Mouse (Mus musculus) hindlimb bud, embryonic 11.5 days (tissue): Measurements from ENCODE around the gene Mtx2.

Source experiments
- DNase-seq: peaks from one replicate; pipeline ENCODE4 v3.0.0-alpha.2; 2012; ENCODE audit warnings: low read depth, low spot score; ENCODE audit errors: extremely low spot score

Mtx2 gene

DNA sequence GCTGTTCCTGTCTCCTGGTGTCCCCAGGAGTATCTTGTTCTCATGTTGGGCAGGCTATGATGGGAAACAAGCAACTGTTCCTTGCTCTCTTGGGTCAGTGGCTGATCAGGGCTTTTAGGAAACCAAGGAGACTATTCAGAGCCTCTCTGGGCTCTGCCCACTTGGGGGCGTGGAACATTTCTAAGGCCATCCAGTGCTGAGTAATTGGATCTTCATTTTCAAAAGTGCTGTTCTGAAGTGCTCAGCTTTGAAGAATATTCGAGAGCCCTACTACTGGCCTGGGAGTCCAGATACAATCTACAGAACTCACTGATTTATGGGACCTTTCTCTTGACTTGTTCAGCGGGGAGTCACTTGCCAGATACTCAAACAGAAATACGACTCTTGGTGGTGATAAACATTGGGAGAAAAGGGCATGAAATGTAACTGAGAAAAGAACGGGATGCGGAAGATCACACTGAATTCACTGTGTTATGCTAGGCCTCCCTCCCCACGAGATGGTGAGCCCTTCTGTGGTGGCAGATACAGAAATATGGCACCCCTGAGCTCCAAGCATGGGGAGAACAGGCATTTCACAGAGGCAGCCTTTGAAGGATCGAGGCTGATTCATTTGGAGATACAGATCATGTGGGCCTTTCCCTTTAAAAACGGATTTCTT lies 92.4 kb downstream of the Mtx2 start:
- no peak for DNase-seq

DNA sequence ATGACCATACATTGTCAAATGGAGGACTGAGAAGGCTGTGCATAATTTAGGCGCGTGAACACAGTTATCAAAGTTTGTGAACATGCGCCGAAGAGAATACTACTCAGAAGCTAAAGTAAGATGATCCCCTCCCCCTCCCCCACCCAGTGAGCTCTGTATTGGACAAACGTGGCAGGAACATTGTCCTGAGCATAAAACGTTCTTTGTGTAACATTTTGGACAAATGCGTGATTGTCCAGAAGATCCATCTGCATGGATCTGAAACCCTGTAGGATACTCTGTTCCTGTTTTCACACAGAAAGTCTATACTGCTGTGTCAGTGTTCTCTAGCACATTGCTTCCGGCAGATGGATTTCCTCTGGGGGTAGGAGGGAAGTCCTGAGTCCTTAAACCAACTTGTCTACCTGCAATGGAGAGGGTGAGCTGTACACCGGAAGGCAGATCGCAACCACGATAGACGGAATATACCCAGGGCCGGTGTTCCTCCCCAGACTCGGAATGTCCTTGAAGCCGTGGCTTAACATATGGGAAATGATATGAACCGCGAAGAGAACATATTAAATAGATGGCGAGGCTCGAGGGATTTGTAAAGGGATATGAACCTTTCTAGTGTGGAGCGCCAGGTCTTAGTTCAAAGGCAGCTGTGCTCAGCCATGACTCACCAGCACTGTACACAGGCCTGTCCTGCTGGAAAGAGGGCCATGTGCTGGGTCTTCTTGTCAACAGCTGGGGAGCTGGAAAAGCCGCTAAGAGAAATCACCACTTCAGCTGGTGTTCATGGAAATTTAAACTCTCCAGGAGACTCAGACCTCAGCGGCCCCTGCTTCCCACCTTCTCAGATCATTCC lies 100.6 kb downstream of the Mtx2 start:
- DNase-seq, result no peak
